Mouse (Mus musculus) adrenal gland (tissue): ENCODE results near the gene Minos1.

ENCODE experiments used
- intact Hi-C: fragments of 180-260 bp; cut with DNase I; formaldehyde crosslinking; loops from one replicate; pipeline ENCODE4 v1.15.1; 2025

Gene Minos1

GRCm38 (mm10) chr4:139075041-139075711, 55.7 kb downstream of the Minos1 start, which contains the start of gene Htr6:
Htr6 (minus strand) TSS chr4:139075570.
- intact Hi-C loops: no loop called here

- intact Hi-C loops: no loop called here
Measured at GRCm38 (mm10) chr4:139074060-139074459, 56.9 kb downstream of the Minos1 start.

DNA sequence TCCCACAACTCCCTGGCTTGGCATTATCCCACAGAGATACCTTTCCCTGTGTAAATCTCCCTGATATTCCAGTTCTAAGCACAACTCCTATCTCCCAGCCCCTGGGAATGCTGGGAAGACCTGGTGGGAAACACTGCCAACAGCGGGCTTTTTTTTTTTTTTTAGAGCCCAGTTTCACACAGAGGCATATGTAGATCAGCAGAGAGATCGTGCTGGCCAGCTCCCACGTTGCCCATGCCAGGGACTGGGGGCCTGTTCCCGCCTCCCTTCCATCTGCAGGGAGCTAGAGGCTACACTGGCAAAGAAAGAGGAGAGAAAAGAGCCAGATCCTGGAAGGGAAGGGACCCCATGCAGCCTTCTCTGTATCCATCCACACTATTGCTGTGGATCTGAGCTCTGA, 62.6 kb downstream of the Minos1 start:
- intact Hi-C loops: no loop called here

DNA sequence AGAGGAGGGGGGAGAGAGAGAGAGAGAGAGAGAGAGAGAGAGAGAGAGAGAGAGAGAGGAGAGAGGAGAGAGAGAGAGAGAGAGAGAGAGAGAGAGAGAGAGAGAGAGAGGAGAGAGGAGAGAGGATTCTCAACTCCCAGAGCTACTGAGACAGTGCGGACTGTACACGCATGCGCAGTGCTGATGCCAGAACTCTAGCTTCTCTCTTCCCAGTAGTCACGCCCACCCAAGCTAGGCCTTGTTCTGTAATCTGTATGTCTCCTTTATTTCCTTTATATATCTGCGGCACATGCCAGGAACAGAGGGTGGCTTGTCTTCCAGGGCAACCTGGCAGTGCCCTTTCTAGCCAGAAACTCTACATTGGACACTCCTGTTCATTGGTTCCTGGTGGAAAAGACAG, 66.1 kb downstream of the Minos1 start:
- intact Hi-C loops: no loop called here

- intact Hi-C loops: no loop called here
Measured at GRCm38 (mm10) chr4:139059569-139059968, 71.3 kb downstream of the Minos1 start.

DNA sequence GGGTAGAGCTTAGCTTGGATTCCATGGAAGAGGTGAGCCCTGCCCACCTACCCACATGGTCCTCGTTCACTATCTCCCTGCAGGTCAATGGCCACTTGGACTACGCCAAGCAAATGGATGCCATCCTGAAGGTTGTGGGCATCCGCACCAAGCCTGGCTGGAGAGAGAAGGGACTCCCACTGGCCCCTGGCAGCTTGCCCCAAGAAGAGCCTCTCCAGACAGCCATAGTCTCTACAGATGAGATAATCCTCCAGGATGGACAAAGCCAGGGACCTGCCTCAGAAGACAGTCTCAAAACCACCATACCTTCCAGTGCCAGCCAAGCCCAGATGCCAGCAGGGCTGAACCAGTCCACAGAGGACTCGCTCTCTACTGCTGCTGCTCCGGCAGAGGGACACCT, 72.9 kb downstream of the Minos1 start:
- intact Hi-C loops: no loop called here

DNA sequence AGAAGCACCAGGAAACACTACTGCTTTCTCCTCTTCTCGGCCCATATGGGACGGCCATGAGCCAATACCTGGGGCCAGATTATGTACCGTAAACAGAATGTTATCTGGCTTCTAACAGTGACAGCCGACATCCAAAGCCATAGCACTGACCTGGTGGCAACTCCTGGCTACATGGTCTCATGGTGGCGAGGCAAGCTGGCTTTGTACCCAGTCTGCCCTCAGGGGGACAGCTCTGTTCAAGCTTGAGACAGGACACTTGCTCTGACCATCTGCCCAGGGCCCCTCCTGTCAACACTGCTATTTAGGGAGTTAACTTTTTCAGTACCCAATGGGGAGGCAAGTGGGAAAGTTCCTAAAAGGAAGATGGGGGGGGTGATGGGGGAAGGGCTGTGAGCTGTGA, 73.6 kb downstream of the Minos1 start:
- intact Hi-C loops: no loop called here

GRCm38 (mm10) chr4:139055744-139056143, 75.2 kb downstream of the Minos1 start:
- intact Hi-C loops: no loop called here

DNA sequence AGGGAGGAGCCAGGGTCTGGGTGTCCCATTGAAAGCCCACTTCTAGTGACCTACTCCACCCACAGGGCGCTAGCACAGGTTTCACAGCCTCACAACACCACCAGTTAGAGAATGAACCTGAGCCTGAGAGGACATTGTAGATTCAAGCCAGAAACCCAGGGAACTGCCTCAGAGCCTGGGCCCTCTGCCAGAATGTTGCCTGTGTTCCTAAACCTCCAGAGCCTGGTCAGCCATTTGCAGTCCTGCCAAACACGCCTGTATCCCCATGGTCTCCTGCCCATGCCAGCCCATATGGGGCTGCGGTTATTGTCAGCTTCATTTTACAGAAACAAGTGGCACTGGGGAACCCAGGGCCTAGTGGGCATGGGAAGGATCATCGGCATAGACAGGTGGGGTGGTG, 75.6 kb downstream of the Minos1 start:
- intact Hi-C loops: no loop called here

DNA sequence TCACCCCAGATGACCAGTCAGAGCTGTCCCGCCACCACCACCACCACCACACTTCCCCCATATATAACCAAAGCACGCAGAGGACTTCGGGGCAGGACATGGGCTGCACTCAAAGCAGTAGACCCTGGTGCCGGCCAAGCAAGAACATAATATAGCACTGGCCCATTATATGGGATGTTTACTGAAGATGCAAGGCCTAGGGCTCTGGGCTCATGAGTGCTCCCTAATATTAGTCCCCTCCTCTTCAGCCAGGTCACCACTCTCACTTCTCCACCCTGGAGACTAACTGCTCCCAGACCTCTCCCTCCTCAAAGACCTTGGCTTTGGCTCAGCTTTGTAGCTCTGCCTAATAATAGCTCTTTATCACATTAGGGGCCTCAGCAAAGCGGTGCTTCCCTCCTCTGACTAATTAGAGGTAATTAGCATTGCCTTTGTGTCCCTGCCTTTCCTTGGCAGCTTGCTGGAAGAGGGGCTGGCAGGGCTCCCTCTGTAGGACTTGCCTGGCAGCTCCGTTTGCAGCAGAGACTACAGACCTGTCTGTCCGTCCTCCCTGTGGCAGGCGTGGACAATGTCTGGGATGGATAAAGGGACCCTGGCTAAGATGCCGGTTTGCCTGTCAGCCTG, 76.5 kb downstream of the Minos1 start:
- intact Hi-C loops: no loop called here

GRCm38 (mm10) chr4:139053391-139053790, 77.5 kb downstream of the Minos1 start:
- intact Hi-C loops: no loop called here

DNA sequence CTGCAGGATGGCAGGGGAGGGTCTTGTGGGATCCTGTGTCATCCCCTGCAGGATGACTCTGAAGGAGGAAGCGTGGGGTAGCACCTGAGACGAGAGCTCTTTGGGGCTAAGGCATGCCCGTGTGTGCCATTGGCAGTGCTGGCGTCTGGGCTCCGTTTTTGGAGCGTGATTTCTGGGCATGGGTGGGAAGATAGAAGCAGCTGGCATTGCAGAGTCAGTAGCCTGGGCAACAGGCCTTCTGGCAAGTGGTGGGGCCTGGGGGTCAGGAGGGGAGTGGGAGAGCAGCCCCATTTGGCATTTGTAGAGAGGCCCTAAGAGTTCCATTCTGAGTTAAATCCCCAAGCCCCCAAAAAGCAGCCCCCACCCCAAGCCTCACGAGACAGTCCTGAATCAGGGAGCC, 78.1 kb downstream of the Minos1 start:
- intact Hi-C loops: no loop called here
